Mouse (Mus musculus) limb, embryonic 10.5 days (tissue): ENCODE results near the gene Avpi1. TPM values are rescaled to one million over a fixed set of nuclear protein-coding genes. Genes with fewer than 3 reads are reported as not detected.

Experiments
- DNase-seq: peaks from one replicate; pipeline ENCODE4 v3.0.0-alpha.2; 2017; ENCODE audit warnings: low spot score
- H3K27ac ChIP-seq: fragments of 300-500 bp; sonication (generic); 2 replicates; pipeline ENCODE4 v1.5.1; 2016; ENCODE audit warnings: mild to moderate bottlenecking
- H3K27me3 ChIP-seq: fragments of 300-500 bp; sonication (generic); 2 replicates; pipeline ENCODE4 v1.6.1; 2016; ENCODE audit warnings: low read depth, mild to moderate bottlenecking; ENCODE audit not compliant: poor library complexity, severe bottlenecking
- H3K36me3 ChIP-seq: fragments of 300-500 bp; sonication (generic); 2 replicates; pipeline ENCODE4 v1.6.1; 2016; ENCODE audit warnings: mild to moderate bottlenecking, moderate library complexity
- H3K4me1 ChIP-seq: fragments of 300-500 bp; sonication (generic); 2 replicates; pipeline ENCODE4 v1.6.1; 2016
- H3K4me3 ChIP-seq: fragments of 300-500 bp; sonication (generic); 2 replicates; pipeline ENCODE4 v1.5.1; 2016; ENCODE audit warnings: mild to moderate bottlenecking, moderate library complexity
- H3K9me3 ChIP-seq: fragments of 300-500 bp; sonication (generic); replicated peaks from 2 replicates; pipeline ENCODE4 v1.6.1; 2016; ENCODE audit warnings: mild to moderate bottlenecking
- WGBS: fragments of 180-500 bp; shearing (Covaris S2); methylation state at CpG from one replicate; pipeline ENCODE4 v1.1.7; 2016; 5-methylcytosine and 5-hydroxymethylcytosine counted together
- polyA plus RNA-seq: library from polyadenylated mRNA; unstranded; fragments of >200 nt; fragmentation: Nextera tagmentation; extraction: Ambion mirVana; gene quantifications from 2 replicates; pipeline ENCODE4 v1.2.1, GENCODE M21; 2016

Avpi1 gene
- polyA plus RNA-seq, result 22.1 and 25.0 TPM in 2 replicates

DNA sequence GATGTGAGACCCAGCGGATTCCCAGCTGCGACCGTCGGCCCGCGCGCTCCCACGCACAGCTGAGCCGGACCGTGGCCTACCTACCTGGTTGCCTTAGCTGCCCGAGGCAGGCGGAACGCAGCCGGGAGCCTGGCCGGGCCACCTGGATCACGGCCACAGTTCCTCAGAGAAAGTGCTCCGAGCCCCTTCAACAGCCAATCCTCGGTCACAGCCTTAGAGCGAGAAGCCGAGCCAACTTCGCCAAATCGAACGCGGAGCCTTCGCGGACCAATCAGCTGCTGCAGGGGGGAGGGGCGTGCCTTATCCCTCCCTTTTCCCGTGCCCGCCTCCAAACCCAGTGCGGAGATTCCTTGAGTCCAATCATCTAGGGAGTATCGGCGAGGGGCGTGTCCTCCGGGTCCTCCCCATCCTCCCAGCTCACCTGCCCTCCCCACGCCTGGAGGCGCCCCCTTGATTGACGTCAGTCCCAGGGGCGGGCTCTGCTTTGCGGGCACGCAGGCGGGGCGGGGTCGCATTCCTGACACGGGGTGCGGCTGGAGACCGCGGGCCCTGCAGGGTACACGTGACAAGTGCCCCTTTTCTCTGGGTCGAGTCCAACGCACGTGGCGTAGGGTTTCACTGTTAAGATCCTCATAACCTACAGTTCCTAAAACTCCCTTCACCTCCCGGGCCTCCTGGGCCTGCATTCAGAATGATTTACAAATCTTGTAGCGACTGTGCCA, at the start of gene Avpi1:
TSS of gene Avpi1 (minus strand) at position 273 of the 722 bp plus-strand sequence.
- Histone ChIP-seq H3K4me1 (peaks cover 28% of the 10 kb centered on the region), H3K4me3 (peak within 1 kb of the TSS; percentile 72), H3K9me3 (no peaks in the 10 kb centered on the region), H3K36me3 (peaks cover 10% of the 10 kb centered on the region), H3K27me3 (no peaks in the 10 kb centered on the region), H3K27ac (peak within 1 kb of the TSS; percentile 90)
- under 1% methylated on average over 54 of the region's 54 CpGs for WGBS
- DNase-seq, result peak; percentile 98

DNA sequence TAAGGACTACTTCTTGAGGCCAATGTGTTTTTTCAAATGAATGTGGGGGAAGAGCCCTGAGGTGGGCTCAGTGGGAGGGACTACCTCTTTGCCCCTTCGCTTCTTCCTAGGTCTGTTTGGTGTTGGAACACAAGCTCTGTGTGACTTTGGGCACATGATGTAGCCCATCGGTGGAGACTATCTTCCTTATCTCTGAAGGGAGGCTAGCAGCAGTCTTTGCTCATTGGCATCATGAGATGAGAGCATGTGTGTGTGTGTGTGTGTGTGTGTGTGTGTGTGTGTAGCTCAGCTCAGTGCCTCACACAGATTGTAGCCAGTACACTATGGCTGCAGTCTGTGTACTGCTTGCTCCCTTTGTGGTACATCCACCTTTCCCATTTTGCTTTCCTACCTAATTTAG, 48.6 kb upstream of the Avpi1 start:
- WGBS, result 93% methylated on average over 2 of the region's 2 CpGs
- Histone ChIP-seq H3K4me3 (no peak overlapping the region), H3K9me3 (no peaks in the 10 kb centered on the region), H3K4me1 (no peaks in the 10 kb centered on the region), H3K27me3 (no peaks in the 10 kb centered on the region), H3K36me3 (peaks cover 26% of the 10 kb centered on the region), H3K27ac (no peak overlapping the region)
- DNase-seq, result no peak

DNA sequence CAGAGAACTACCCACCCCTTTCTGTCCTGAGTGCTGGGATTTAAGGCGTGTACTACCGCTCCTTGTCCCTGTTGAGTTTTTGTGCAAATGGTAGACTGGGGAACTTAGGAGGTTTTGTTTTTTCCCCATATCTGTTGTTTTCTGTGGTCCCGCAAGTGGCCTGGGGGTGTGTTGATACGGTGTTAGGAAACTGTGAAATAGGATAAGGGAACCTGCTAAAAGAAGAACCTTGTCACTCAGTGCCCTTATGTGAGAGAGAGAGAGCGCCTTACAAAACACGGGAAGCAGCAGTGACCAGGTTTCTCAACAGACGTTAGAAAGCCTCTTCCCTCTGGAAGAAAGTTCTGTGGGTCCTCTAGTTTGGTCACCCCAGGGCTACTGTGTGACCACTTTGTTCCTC, 48.0 kb upstream of the Avpi1 start:
- Histone ChIP-seq H3K4me1 (no peaks in the 10 kb centered on the region), H3K9me3 (no peaks in the 10 kb centered on the region), H3K4me3 (no peak overlapping the region), H3K36me3 (peaks cover 23% of the 10 kb centered on the region), H3K27me3 (no peaks in the 10 kb centered on the region), H3K27ac (no peak overlapping the region)
- 89% methylated on average over 7 of the region's 7 CpGs for WGBS
- DNase-seq, result no peak

DNA sequence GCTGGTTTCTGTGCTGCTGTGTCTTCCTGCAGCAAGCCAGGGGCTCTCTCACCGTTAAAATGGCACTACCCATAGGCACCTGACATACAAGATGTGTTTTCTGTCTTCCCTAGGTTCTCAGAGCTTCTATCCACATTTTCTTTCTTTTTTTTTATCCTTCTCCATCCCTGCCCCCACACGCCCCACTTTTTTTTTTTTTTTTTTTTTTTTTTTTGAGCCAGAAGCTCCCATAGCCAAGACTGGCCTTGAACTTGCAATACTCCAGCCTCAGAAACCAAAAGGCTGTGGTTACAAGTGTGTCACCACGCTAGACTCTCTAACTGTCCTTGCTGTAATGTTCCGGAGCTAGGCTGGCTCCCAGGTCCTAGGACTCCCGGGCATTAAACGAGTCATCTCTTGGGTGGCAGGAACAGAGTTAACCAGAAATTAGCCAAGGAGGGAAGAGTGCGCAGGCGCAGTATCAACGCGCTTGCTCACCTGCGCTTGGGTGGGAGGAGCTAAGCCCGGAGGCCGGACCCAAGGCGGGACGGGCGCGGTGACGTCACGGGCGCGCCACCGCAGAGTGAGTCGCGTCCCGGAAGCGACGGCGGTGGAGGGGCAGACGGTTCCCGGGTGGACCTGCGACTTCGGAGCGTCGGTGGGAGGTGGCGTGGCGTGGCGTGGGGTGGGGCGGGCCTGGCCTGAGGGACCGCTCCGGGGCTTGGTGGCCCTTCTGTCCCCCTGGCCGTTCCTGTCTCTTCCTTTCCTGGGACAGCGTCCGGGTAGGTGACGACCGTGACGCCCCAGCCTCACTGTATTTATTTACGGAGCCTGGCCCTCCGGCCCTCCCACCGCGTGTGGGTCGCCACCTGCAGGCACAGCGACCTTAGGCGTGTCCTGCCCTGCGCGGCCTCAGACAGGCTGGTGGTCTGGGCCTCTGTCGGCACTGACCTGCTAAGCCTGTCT, 41.4 kb upstream of the Avpi1 start:
- 2% methylated on average over 56 of the region's 56 CpGs for WGBS
- Histone ChIP-seq H3K9me3 (no peaks in the 10 kb centered on the region), H3K4me3 (peak overlapping the region; percentile 93), H3K27ac (peak overlapping the region; percentile 84), H3K27me3 (peaks cover 34% of the 10 kb centered on the region), H3K36me3 (no peaks in the 10 kb centered on the region), H3K4me1 (peaks cover 20% of the 10 kb centered on the region)
- DNase-seq, result peak; percentile 93

DNA sequence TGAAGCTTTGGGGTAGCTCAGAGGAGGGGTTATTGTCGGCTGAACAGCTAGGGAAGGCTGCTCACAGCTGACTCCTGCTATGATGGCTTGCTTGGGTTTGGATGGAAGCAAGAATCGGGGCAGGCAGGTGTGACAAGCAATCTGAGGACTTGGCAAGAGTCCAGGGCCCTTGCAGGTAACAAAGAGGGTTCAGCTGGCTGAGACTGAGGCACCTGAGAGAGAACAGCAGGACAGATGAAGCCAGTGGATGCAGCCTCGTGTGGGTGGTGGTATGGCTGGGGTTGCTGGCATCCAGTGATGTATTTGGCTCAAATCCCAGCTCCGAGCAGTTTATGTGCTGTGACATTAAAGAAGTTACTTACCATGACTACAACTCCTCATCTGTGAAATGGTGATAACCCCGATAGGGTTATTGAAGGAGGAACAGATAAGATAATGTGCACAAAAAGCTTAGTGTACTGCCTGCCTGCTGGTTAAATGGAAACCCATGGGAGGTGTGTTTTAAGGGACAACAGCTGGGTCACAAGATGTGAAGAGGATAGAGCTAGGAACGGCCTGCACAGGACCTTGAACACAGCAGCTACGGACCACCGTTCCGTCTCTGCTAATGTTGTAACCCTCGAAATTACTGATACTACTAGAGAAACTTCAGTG, 40.6 kb upstream of the Avpi1 start:
- H3K27me3 ChIP-seq, result peaks cover 39% of the 10 kb centered on the region
- no peak overlapping the region for H3K27ac ChIP-seq
- no peak overlapping the region for H3K4me3 ChIP-seq
- H3K9me3 ChIP-seq, result no peaks in the 10 kb centered on the region
- H3K4me1 ChIP-seq, result peaks cover 20% of the 10 kb centered on the region
- H3K36me3 ChIP-seq, result no peaks in the 10 kb centered on the region
- whole genome bisulfite sequencing, result 80% methylated on average over 10 of the region's 10 CpGs
- DNase-seq, result no peak

DNA sequence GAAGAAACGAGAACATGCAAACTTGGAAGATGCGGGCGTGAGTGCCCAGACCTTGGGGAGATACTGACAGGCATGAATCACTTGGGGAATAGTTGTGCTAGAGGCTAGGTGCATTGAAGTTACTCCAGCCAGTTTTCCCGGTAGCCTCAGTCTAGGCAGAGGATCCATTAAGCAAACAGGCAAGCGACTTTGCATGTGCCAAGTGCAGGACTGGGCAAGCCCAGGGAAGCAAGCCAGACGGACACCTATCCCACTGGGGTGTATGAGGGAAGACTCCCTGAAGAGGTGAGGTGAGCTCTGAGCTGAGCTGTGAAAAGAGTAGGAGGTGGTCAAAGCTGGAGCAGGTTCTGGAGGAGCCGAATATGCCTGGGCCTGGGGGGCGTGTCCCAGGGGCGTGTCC, 38.6 kb upstream of the Avpi1 start:
- WGBS, result 59% methylated on average over 9 of the region's 9 CpGs
- Histone ChIP-seq H3K4me1 (peaks cover 20% of the 10 kb centered on the region), H3K27me3 (peaks cover 39% of the 10 kb centered on the region), H3K27ac (no peak overlapping the region), H3K9me3 (no peaks in the 10 kb centered on the region), H3K4me3 (no peak overlapping the region), H3K36me3 (no peaks in the 10 kb centered on the region)
- no peak for DNase-seq

DNA sequence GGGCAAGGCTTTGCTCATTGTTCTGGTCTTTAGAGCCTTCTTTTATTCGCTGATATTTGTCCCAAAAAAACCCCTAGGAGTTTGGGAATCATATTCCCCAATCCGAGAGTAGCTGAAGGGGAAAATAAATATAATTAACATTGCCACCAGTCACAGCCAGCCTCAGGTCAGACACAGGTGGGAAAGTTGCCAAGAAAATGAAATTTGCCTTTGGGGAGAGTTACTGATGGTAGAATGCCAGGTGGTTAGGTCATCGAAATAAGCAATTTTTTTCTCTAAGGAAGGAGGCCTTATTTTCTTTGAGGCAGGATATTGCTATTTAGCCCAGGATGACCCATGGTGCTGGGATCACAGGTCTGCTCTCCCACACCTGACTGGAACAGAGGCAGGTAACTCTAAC, 37.9 kb upstream of the Avpi1 start:
- peaks cover 39% of the 10 kb centered on the region for H3K27me3 ChIP-seq
- no peak overlapping the region for H3K27ac ChIP-seq
- peaks cover 20% of the 10 kb centered on the region for H3K4me1 ChIP-seq
- 56% methylated on average over 3 of the region's 3 CpGs for WGBS
- no peaks in the 10 kb centered on the region for H3K36me3 ChIP-seq
- DNase-seq, result no peak
- no peaks in the 10 kb centered on the region for H3K9me3 ChIP-seq
- no peak overlapping the region for H3K4me3 ChIP-seq

DNA sequence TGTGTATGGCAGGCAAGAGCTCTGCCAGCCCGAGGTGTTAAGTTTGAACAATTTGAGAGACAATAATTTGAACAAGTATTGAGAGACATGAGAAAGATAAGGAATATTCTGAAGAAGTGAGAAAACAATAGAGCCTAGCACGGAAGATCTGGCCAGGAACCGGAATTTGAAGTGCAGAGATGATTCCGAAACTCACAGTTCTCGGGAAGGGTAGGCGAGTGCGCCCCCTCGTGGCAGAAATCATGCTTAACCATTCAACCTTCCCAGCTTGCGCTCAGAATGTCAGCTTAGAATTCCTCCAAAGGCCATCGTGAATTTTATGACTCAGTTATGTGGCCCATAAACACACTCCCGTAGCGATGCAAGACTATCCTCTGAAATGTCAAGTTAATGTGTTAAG, 37.3 kb upstream of the Avpi1 start:
- WGBS, result 5% methylated on average over 12 of the region's 12 CpGs
- H3K4me3 ChIP-seq, result peak overlapping the region; percentile 29
- no peaks in the 10 kb centered on the region for H3K9me3 ChIP-seq
- DNase-seq, result peak; percentile 94
- no peak overlapping the region; the same call in 1 of the 2 replicates for H3K27ac ChIP-seq
- no peaks in the 10 kb centered on the region for H3K36me3 ChIP-seq
- H3K27me3 ChIP-seq, result peaks cover 39% of the 10 kb centered on the region
- peaks cover 13% of the 10 kb centered on the region for H3K4me1 ChIP-seq

DNA sequence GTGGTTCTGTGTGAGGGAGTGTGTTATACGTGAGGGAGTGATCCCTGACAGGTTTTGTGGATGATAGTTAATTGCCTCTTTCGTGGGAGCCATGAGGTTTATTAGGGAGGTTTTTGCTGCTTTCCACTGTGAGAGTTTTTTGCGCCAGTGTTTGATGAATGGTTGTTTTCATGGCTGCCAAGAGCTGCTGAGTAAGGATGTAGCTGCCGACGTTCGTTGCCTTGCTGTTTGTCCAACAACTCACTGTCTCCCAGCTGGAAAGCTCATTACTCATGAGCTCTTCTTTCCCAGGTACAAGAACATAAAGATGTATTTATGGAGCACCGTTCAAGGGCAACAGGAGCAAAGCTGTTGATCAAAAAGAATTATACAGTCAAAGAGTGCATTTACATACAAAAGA, 35.3 kb upstream of the Avpi1 start:
- no peak for DNase-seq
- Histone ChIP-seq H3K27ac (no peak overlapping the region), H3K36me3 (no peaks in the 10 kb centered on the region), H3K9me3 (no peaks in the 10 kb centered on the region), H3K27me3 (peaks cover 32% of the 10 kb centered on the region), H3K4me3 (no peak overlapping the region), H3K4me1 (peaks cover 9% of the 10 kb centered on the region; the same call in 1 of the 2 replicates)
- 53% methylated on average over 7 of the region's 7 CpGs for whole genome bisulfite sequencing

DNA sequence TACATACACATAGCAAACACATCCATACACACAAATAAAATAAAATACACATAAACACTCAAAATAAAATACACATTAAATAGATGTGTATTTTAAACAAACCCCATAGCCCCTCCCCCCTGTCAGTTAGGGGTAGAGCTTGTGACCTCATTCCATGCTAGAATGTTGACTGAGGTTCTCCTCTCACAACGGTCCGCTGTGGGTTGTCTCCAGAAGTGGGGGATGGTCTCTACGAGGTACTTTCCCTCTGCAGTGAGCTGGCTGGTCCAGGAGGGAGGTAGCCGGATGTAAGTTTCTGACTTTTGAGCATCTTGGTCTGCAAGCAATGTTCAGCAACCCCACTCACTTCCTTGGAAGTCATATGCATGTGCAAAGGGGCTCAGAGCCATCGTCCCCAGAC, 34.9 kb upstream of the Avpi1 start, which contains the start of gene Zfyve27:
TSS of gene Zfyve27 (plus strand) at position 188 of the 400 bp plus-strand sequence.
- DNase-seq, result no peak
- no peaks in the 10 kb centered on the region for H3K36me3 ChIP-seq
- H3K4me1 ChIP-seq, result peaks cover 9% of the 10 kb centered on the region; the same call in 1 of the 2 replicates
- WGBS, result 82% methylated on average over 5 of the region's 5 CpGs
- no peaks in the 10 kb centered on the region for H3K9me3 ChIP-seq
- H3K27ac ChIP-seq, result no peak within 1 kb of the TSS
- H3K27me3 ChIP-seq, result peaks cover 28% of the 10 kb centered on the region
- no peak within 1 kb of the TSS for H3K4me3 ChIP-seq

DNA sequence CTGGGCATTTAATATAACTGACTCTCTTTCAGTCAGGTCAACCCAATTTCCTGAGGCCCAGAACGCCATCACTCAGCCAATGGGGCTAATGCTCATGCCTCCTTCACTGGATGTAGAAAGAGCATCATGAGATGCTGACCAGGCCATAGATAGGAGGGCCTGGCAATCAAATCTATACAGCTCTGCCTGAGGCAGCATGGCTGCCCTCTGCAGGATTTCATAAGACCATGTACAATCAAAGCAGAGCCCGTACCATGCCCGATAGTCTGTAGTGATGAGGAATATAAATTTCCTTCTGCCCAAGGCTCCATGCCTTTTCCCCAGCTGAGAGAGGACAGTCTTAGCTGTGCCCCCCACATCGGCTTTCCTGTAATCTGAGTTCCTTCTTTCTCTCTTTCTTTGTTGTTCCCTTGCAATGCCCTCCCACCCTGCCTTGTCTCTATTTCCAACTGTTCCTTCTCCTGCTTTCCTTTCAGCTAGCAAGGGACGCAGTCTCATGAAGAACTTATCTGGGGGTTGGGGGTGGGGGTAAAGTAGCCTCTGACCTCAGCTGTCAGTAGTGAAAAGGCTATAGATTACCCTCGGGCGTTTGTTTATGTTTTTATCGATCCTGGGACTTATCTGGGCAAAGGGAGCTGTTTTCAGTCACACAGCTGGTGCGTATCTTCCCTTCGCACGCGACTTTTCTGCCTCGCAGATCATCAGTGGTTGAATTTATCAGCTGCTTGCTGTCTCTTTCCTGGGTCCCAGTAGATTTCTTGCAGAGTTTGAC, 29.6 kb upstream of the Avpi1 start:
- Histone ChIP-seq H3K36me3 (no peaks in the 10 kb centered on the region), H3K4me3 (no peak overlapping the region), H3K27me3 (no peaks in the 10 kb centered on the region), H3K4me1 (peaks cover 11% of the 10 kb centered on the region; the same call in 1 of the 2 replicates), H3K9me3 (no peaks in the 10 kb centered on the region), H3K27ac (peak overlapping the region; percentile 39)
- no peak for DNase-seq
- WGBS, result 50% methylated on average over 13 of the region's 13 CpGs
